Mouse (Mus musculus) stomach, postnatal 0 days (tissue): ENCODE data around the gene Sox11. TPM values are rescaled to one million over a fixed set of nuclear protein-coding genes. Genes with fewer than 3 reads are reported as not detected.

Experiments
- ATAC-seq: fragments of 200-750 bp; cut with Nextera tagmentation; 2 replicates; pipeline ENCODE4 v1.8.0; 2017; ENCODE audit not compliant: low FRiP score, low TSS enrichment
- DNase-seq: peaks from one replicate; pipeline ENCODE4 v3.0.0-alpha.2; 2016; ENCODE audit warnings: low spot score
- H3K27ac ChIP-seq: fragments of 300-500 bp; sonication (generic); replicated peaks from 2 replicates; pipeline ENCODE4 v1.5.1; 2014; ENCODE audit warnings: mild to moderate bottlenecking, control low read depth
- H3K27me3 ChIP-seq: fragments of 300-500 bp; sonication (generic); 2 replicates; pipeline ENCODE4 v1.6.1; 2014; ENCODE audit warnings: low read length; ENCODE audit not compliant: control insufficient read depth, insufficient read depth
- H3K36me3 ChIP-seq: fragments of 300-500 bp; sonication (generic); 2 replicates; pipeline ENCODE4 v1.6.1; 2014; ENCODE audit warnings: low read length, mixed read lengths; ENCODE audit not compliant: control insufficient read depth, insufficient read depth
- H3K4me1 ChIP-seq: fragments of 300-500 bp; sonication (generic); replicated peaks from 2 replicates; pipeline ENCODE4 v1.6.1; 2014; ENCODE audit warnings: antibody characterized with exemption; ENCODE audit not compliant: control insufficient read depth, insufficient read depth
- H3K4me2 ChIP-seq: fragments of 300-500 bp; sonication (generic); replicated peaks from 2 replicates; pipeline ENCODE4 v1.6.1; 2014; ENCODE audit warnings: low read depth, mild to moderate bottlenecking, control low read depth, moderate library complexity
- H3K4me3 ChIP-seq: fragments of 300-500 bp; sonication (generic); 2 replicates; pipeline ENCODE4 v1.5.1; 2014; ENCODE audit warnings: low read depth, low read length, control low read depth
- H3K9ac ChIP-seq: fragments of 300-500 bp; sonication (generic); 2 replicates; pipeline ENCODE4 v1.6.1; 2014; ENCODE audit warnings: mild to moderate bottlenecking, low read length, control low read depth, mixed read lengths
- H3K9me3 ChIP-seq: fragments of 300-500 bp; sonication (generic); 2 replicates; pipeline ENCODE4 v1.6.1; 2016; ENCODE audit warnings: low read length; ENCODE audit not compliant: control insufficient read depth
- CTCF ChIP-seq: IDR thresholded peaks from 2 replicates; pipeline ENCODE4 v1.5.1; 2016; ENCODE audit warnings: antibody characterized with exemption, low read depth, mild to moderate bottlenecking, moderate library complexity
- EP300 ChIP-seq: optimal IDR thresholded peaks from 2 replicates; pipeline ENCODE3; 2016; ENCODE audit warnings: antibody characterized with exemption
- WGBS: fragments of 180-500 bp; shearing (Covaris S2); extraction: QIAGEN DNeasy Blood & Tissue Kit; methylation state at CpG from one replicate; pipeline ENCODE4 v1.1.7; 2014; 5-methylcytosine and 5-hydroxymethylcytosine counted together
- polyA plus RNA-seq: library from polyadenylated mRNA; unstranded; fragments of >200 nt; fragmentation: Nextera tagmentation; extraction: Ambion mirVana; gene quantifications from 2 replicates; pipeline ENCODE4 v1.2.1, GENCODE M21; 2015

Gene Sox11
- polyA plus RNA-seq = 3.3 and 3.4 TPM in 2 replicates

- Histone ChIP-seq H3K4me1 (no peaks in the 10 kb centered on the region; the same call in 1 of the 2 replicates), H3K36me3 (no peaks in the 10 kb centered on the region), H3K9me3 (no peaks in the 10 kb centered on the region), H3K9ac (peak within 1 kb of the TSS; percentile 55), H3K27ac (peak within 1 kb of the TSS; percentile 69), H3K4me2 (peak within 1 kb of the TSS; percentile 95), H3K4me3 (peak within 1 kb of the TSS; percentile 58), H3K27me3 (no peaks in the 10 kb centered on the region)
- DNase-seq (peak; percentile 57), ATAC-seq (peak; percentile 46)
- no peak for TF ChIP-seq EP300
- no peak for TF ChIP-seq CTCF
- WGBS = under 1% methylated on average over 84 of the region's 95 CpGs
Measured at GRCm38 (mm10) chr12:27341871-27342690, at the start of gene Sox11. Gene Sox11 (minus strand): TSS chr12:27342574.

GRCm38 (mm10) chr12:27391652-27392305 is 49.4 kb upstream of the Sox11 start:
- ATAC-seq (no peak), DNase-seq (no peak)
- no peak for TF ChIP-seq CTCF
- no peak for TF ChIP-seq EP300
- no peaks in the 10 kb centered on the region for H3K27me3 ChIP-seq
- no peaks in the 10 kb centered on the region for H3K9me3 ChIP-seq
- H3K4me1 ChIP-seq = no peaks in the 10 kb centered on the region
- no peaks in the 10 kb centered on the region for H3K36me3 ChIP-seq
- H3K9ac ChIP-seq = no peak overlapping the region
- 23% methylated on average over 7 of the region's 7 CpGs for WGBS
- no peak overlapping the region for H3K4me2 ChIP-seq
- H3K4me3 ChIP-seq = no peak overlapping the region
- H3K27ac ChIP-seq = no peak overlapping the region

- Histone ChIP-seq H3K4me2 (no peak overlapping the region), H3K36me3 (no peaks in the 10 kb centered on the region), H3K27me3 (no peaks in the 10 kb centered on the region), H3K4me3 (no peak overlapping the region), H3K4me1 (no peaks in the 10 kb centered on the region), H3K27ac (no peak overlapping the region), H3K9me3 (no peaks in the 10 kb centered on the region), H3K9ac (no peak overlapping the region)
- ATAC-seq = peak; percentile 72; the same call in 1 of the 2 replicates
- 47% methylated on average over 3 of the region's 3 CpGs for WGBS
- TF ChIP-seq EP300 (no peak), CTCF (no peak)
- DNase-seq = peak; percentile 33
Measured at GRCm38 (mm10) chr12:27390439-27390838, 48.1 kb upstream of the Sox11 start.

GRCm38 (mm10) chr12:27389429-27389828 is 47.1 kb upstream of the Sox11 start:
- Histone ChIP-seq H3K4me3 (no peak overlapping the region), H3K27ac (no peak overlapping the region), H3K4me2 (no peak overlapping the region), H3K36me3 (no peaks in the 10 kb centered on the region), H3K4me1 (no peaks in the 10 kb centered on the region), H3K9me3 (no peaks in the 10 kb centered on the region), H3K9ac (no peak overlapping the region), H3K27me3 (no peaks in the 10 kb centered on the region)
- TF ChIP-seq CTCF = no peak
- TF ChIP-seq EP300 = no peak
- DNase-seq = no peak
- no peak for ATAC-seq

- Histone ChIP-seq H3K4me2 (no peak overlapping the region), H3K9me3 (no peaks in the 10 kb centered on the region), H3K27me3 (no peaks in the 10 kb centered on the region), H3K36me3 (no peaks in the 10 kb centered on the region), H3K4me1 (no peaks in the 10 kb centered on the region), H3K4me3 (no peak overlapping the region), H3K9ac (no peak overlapping the region), H3K27ac (no peak overlapping the region)
- DNase-seq = no peak
- TF ChIP-seq EP300 = no peak
- 56% methylated on average over 3 of the region's 3 CpGs for WGBS
- ATAC-seq = no peak
Measured at GRCm38 (mm10) chr12:27372505-27372904, 30.1 kb upstream of the Sox11 start.

- H3K9ac ChIP-seq = no peak overlapping the region
- H3K9me3 ChIP-seq = no peaks in the 10 kb centered on the region
- DNase-seq = no peak
- H3K4me3 ChIP-seq = no peak overlapping the region
- no peaks in the 10 kb centered on the region for H3K4me1 ChIP-seq
- 63% methylated on average over 2 of the region's 2 CpGs for WGBS
- TF ChIP-seq EP300 = no peak
- TF ChIP-seq CTCF = no peak
- no peak overlapping the region for H3K27ac ChIP-seq
- H3K27me3 ChIP-seq = no peaks in the 10 kb centered on the region
- H3K36me3 ChIP-seq = no peaks in the 10 kb centered on the region
- ATAC-seq = no peak
- H3K4me2 ChIP-seq = no peak overlapping the region
Measured at GRCm38 (mm10) chr12:27370756-27371155, 28.4 kb upstream of the Sox11 start.
